Mouse (Mus musculus) MEL (cell line): ENCODE measurements at regions not wholly inside any gene's neighbourhood (a gene's known extent, or its start where the extent isn't known, plus 50 kb on each side); places are given as distances from the start of the nearest gene placed in this dataset.

Experiments used
- POLR2A ChIP-seq, 2 experiments: IDR thresholded peaks; 2 replicates each; pipeline ENCODE4 v1.6.1; 2011 to 2012; ENCODE audit warnings: low read length in 2 of 2, mild to moderate bottlenecking in 2 of 2, control low read depth in 1 of 2, improper control_type of control experiment in 1 of 2, low read depth in 1 of 2, moderate library complexity in 1 of 2; ENCODE audit not compliant: control insufficient read depth in 1 of 2, insufficient read depth in 1 of 2, poor library complexity in 1 of 2
- ZC3H11A ChIP-seq: IDR thresholded peaks from 2 replicates; pipeline ENCODE4 v1.6.1; 2012; ENCODE audit warnings: low read depth, mild to moderate bottlenecking, inconsistent platforms, low read length, improper control_type of control experiment

DNA sequence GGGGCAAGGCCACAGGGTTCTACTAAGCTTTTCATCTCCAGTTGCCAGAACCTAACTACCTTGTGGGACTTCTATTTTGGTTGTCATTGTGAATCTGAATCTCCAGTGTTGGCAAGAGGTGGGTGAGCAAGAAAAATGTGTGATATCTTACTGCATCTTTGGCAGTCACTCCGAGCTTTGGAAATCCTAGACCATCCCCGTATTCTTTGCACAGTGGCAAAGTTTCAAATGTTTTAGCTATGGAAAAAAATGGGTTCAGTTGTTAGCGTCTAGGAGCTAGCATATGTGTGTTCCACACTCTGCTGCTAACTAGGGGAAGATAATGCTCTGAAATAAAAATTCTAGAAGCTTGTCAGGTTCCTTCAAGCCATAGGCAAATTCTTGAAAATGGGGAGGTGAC lies 337.4 kb upstream of the 4930583I09Rik start:
- no peak for TF ChIP-seq ZC3H11A
- TF ChIP-seq POLR2A (IDR thresholded peaks at IDR 0.05; ENCODE audit: control insufficient read depth in 1 of 2, insufficient read depth in 1 of 2, low read depth in 1 of 2, low read length in 2 of 2, poor library complexity in 1 of 2): no peak
